Mouse (Mus musculus) B cell, adult (primary cell): ENCODE results near the gene Krt16. TPM values are rescaled to one million over a fixed set of nuclear protein-coding genes. Genes with fewer than 3 reads are reported as not detected.

Experiments
- total RNA-seq: library from RNA; stranded (reverse); gene quantifications from 4 replicates; pipeline ENCODE4 v1.2.4, GENCODE M21; 2023; ENCODE audit not compliant: inconsistent age

The Krt16 gene
- total RNA-seq = not detected in 4 replicates

GRCm38 (mm10) chr11:100248852-100249465 is at the start of gene Krt16:
Gene Krt16 (minus strand): TSS chr11:100248902.

GRCm38 (mm10) chr11:100269821-100270332 is 21.2 kb upstream of the Krt16 start, which contains the start of gene Krt42:
Gene Krt42 (minus strand): TSS chr11:100269871.

GRCm38 (mm10) chr11:100260514-100261234 is 12.0 kb upstream of the Krt16 start, which contains the start of gene Krt17:
Gene Krt17 (minus strand): TSS chr11:100261029.

GRCm38 (mm10) chr11:100207498-100207897 is 41.2 kb downstream of the Krt16 start, which contains the start of gene Krt14:
Gene Krt14 (minus strand): TSS chr11:100207548.

Other genes with a start within 250 kb of the Krt16 start
- gene Krt33a, start 232.7 kb downstream of the Krt16 start, total RNA-seq = not detected in 4 replicates
- gene Krt33b, start 219.0 kb downstream of the Krt16 start, total RNA-seq = not detected in 4 replicates
- gene Krt34, start 207.3 kb downstream of the Krt16 start, total RNA-seq = not detected in 4 replicates
- not detected in 4 replicates for gene Krt31, start 198.4 kb downstream of the Krt16 start, total RNA-seq
- gene Krt32, start 160.7 kb downstream of the Krt16 start, total RNA-seq = not detected in 4 replicates
- not detected in 4 replicates for gene Krt35, start 152.7 kb downstream of the Krt16 start, total RNA-seq
- gene Krt36, start 143.3 kb downstream of the Krt16 start, total RNA-seq = not detected in 4 replicates
- gene Krt13, start 127.3 kb downstream of the Krt16 start, total RNA-seq = not detected in 4 replicates
- gene Krt15, start 113.0 kb downstream of the Krt16 start, total RNA-seq = not detected in 4 replicates
- gene Krt19, start 100.2 kb downstream of the Krt16 start, total RNA-seq = 0.45 to 1.1 TPM in 2 of 4 replicates, not detected in the others
- not detected in 4 replicates for gene Krt9, start 55.7 kb downstream of the Krt16 start, total RNA-seq
- not detected in 4 replicates for gene Krt14, start 41.4 kb downstream of the Krt16 start, total RNA-seq
- not detected in 4 replicates for gene Krt17, start 12.1 kb upstream of the Krt16 start, total RNA-seq
- gene Krt42, start 21.0 kb upstream of the Krt16 start, total RNA-seq = not detected in 4 replicates
- 2,378 to 2,468 TPM (median 2,410 TPM) in 4 replicates for gene Eif1, start 71.0 kb upstream of the Krt16 start, total RNA-seq
- not detected in 4 replicates for gene Gast, start 85.5 kb upstream of the Krt16 start, total RNA-seq
- 2.0 to 3.5 TPM (median 2.4 TPM) in 4 replicates for gene Hap1, start 107.2 kb upstream of the Krt16 start, total RNA-seq
- gene Jup, start 148.9 kb upstream of the Krt16 start, total RNA-seq = 12.6 to 22.2 TPM (median 13.9 TPM) in 4 replicates
- 0.24 TPM in 1 of 4 replicates, not detected in the others for gene P3h4, start 165.9 kb upstream of the Krt16 start, total RNA-seq
- not detected in 4 replicates for gene Fkbp10, start 166.8 kb upstream of the Krt16 start, total RNA-seq
- gene Nt5c3b, start 192.9 kb upstream of the Krt16 start, total RNA-seq = 60.8 to 67.9 TPM (median 62.0 TPM) in 4 replicates
- gene Klhl10, start 193.0 kb upstream of the Krt16 start, total RNA-seq = 1.2 to 3.1 TPM (median 2.1 TPM) in 4 replicates
- 20.4 to 24.2 TPM (median 22.4 TPM) in 4 replicates for gene Klhl11, start 223.8 kb upstream of the Krt16 start, total RNA-seq